Mouse (Mus musculus) myocyte (in vitro differentiated cells): ENCODE measurements at regions not wholly inside any gene's neighbourhood (a gene's known extent, or its start where the extent isn't known, plus 50 kb on each side); places are given as distances from the start of the nearest gene placed in this dataset.

Source experiments
- MAX ChIP-seq: IDR thresholded peaks from one replicate; pipeline ENCODE4 v1.6.1; 2011; ENCODE audit warnings: low read depth, mild to moderate bottlenecking, control low read depth
- POLR2A ChIP-seq: IDR thresholded peaks from one replicate; pipeline ENCODE4 v1.6.1; 2011; ENCODE audit warnings: low read depth, mild to moderate bottlenecking, control low read depth, moderate library complexity; ENCODE audit not compliant: insufficient read length
- POLR2AphosphoS2 ChIP-seq: IDR thresholded peaks from one replicate; pipeline ENCODE4 v1.6.1; 2011; ENCODE audit warnings: low read depth, control low read depth; ENCODE audit not compliant: insufficient read length
- SRF ChIP-seq: IDR thresholded peaks from one replicate; pipeline ENCODE4 v1.6.1; 2011; ENCODE audit warnings: low read depth; ENCODE audit not compliant: control insufficient read depth, insufficient read length

GRCm38 (mm10) chr5:82440126-82440525 lies 914.9 kb downstream of the Tecrl start:
- TF ChIP-seq POLR2A, result no peak
- TF ChIP-seq SRF, result no peak
- TF ChIP-seq POLR2AphosphoS2, result no peak
- TF ChIP-seq MAX, result no peak
